Mouse (Mus musculus): ENCODE results near the gene Gstm2. TPM values are rescaled to one million over a fixed set of nuclear protein-coding genes. Genes with fewer than 3 reads are reported as not detected.

Gstm2 gene
- 4.3 and 5.4 TPM in 2 replicates for polyA plus RNA-seq (2021; fragmentation: Nextera tagmentation)
- long read RNA-seq, experiment 1, partial matches to known transcripts: 0 of 4 reads
- long read RNA-seq, experiment 1, other reads (novel, unspliced or antisense): 1 of 4 reads
- long read RNA-seq, experiment 2, partial matches to known transcripts: 0 of 3 reads
- long read RNA-seq, experiment 2, other reads (novel, unspliced or antisense): 3 of 3 reads

DNA sequence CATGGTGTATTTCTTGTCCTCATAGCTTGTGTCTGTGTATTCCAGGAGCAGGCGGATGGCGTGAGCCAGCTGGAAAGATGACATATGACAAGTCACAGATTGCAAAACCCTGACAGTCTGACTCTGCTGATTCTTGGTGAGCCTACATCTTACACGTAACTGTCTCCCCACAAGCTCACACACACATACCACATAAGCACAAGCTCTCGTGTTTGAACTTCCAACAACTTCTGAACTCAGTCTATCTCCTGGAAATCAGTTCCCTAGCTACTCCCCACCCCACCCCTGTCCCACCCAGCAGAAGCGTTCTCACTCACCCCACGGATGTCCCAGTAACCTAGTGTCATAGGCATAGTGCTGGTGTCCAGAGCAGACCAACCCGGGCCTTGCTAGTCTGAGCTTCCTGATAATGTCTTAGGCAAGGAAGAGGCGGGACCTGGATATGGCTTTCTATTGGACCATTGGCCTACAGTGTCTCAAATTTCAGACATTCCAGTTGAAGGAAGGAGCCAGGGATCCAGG, at the start of gene Gstm2:
Gene Gstm2, minus strand, starts transcription at position 413 of the 522 bp plus-strand sequence.

DNA sequence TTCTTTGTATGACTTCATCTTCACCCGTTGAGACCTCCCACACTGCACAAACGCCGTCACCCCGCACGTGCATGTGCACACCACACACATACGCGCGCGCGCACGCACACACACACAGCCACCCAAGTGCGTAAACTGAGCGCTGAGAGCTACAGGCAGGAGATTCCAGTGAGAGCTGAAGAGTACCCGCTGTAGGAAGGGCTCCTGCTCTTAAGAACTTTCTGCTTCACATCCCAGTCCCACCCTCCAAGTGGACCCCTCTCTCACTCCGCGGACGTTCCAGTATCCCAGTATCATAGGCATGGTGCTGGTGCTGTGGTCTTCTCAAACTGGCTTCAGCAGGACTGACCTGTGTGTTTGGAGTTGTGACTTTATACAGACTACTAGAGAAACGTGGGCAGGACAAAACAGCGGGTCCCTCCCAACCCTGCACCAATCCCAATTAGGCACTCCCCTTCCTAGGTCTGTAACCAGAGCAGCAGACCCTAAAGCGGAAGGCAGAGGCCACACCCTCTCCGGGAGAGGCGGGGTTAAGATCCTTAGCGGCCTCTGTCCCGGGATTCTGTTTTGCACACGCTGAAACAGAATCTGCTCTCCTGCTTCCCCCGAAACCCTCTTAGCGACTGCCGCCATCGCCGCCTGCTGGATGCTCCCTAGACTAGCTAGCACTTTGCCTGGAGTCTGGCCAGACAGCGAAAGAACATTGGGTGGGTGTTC, 31.4 kb upstream of the Gstm2 start, which contains the start of gene Gstm1:
Gene Gstm1, minus strand, starts transcription at position 501 of the 717 bp plus-strand sequence.

DNA sequence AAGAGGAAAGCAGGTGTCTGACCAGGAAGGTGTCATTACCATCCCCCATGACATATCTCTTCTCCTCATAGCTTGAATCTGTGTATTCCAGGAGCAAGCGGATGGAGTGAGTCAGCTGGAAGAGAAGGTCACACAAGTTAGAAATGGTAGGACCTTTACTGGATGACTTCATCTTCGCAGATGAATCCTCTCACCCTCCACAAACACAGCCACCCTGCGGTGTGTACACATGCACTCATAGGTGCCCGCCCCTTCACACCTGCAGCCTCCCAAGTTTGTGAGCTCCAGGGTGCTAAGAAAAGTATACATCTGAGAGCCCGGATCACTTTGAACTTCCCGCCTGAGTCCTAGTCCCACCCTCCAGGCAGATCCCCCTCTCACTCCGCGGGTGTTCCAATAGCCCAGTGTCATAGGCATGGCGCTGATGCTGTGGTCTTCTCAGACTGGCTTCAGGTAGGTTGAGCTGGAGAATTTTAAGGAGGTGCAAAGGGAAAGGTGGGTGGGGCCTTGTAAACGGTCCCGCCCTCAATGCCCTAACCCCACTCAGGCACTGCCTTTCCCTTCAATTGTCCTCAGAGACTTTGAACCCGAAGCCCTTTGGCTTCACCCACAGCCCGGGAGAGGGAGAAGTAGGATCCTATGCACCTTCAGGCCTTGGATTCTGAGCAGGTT, 17.4 kb downstream of the Gstm2 start, which contains the start of gene Gstm3:
Gene Gstm3, minus strand, starts transcription at position 560 of the 672 bp plus-strand sequence.

DNA sequence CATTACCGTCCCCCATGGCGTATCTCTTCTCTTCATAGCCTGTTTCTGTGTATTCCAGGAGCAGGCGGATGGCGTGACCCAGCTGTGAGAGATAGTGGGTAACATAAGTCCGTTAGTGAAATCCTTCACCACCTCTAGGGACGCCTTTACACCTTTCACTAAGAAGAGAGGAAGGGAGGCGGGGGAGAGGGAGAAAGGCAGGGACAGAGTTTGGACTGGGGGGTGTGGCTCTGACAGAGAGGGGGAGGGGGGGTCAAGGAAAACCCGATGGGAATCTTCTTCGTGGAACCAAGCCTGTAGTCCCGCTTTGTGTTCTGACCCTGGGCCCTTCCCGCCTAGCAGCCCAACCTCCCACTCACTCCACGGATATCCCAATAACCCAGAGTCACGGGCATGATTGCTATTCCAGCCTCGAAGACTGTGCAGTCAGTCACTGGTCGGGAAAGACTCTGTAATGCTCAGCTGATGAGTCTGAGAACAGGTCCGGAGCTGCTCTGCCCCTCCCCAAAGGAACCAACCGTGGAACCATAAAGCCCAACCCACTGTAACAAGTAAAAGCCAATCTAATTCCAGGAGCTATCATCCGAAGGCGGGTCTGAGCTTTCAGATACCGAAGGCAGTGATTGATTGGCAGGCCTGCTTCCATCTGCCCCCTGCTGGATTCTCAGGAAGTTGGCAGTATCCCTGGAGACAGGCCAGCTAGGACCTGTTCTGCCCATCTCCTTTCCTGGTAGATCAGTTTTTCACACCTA, 42.8 kb downstream of the Gstm2 start, which contains the start of gene Gstm6:
Gene Gstm6, minus strand, starts transcription at position 511 of the 752 bp plus-strand sequence.

Other genes with a start within 250 kb of the Gstm2 start
- 2.2 and 3.8 TPM in 2 replicates for gene Csf1, start 226.0 kb downstream of the Gstm2 start, polyA plus RNA-seq (2021; fragmentation: Nextera tagmentation)
- not detected in 2 replicates for gene Eps8l3, start 109.2 kb downstream of the Gstm2 start, polyA plus RNA-seq (2021; fragmentation: Nextera tagmentation)
- 302 and 421 TPM in 2 replicates for gene Gstm5, start 90.6 kb downstream of the Gstm2 start, polyA plus RNA-seq (2021; fragmentation: Nextera tagmentation)
- 32.2 and 40.5 TPM in 2 replicates for gene Gstm7, start 54.6 kb downstream of the Gstm2 start, polyA plus RNA-seq (2021; fragmentation: Nextera tagmentation)
- gene Gstm6, start 42.7 kb downstream of the Gstm2 start, polyA plus RNA-seq (2021; fragmentation: Nextera tagmentation): 6.7 and 7.0 TPM in 2 replicates
- gene Gstm3, start 17.2 kb downstream of the Gstm2 start, polyA plus RNA-seq (2021; fragmentation: Nextera tagmentation): not detected in 2 replicates
- gene Gstm1, start 31.5 kb upstream of the Gstm2 start, polyA plus RNA-seq (2021; fragmentation: Nextera tagmentation): 444 and 459 TPM in 2 replicates
- 17.6 and 19.8 TPM in 2 replicates for gene Gstm4, start 58.4 kb upstream of the Gstm2 start, polyA plus RNA-seq (2021; fragmentation: Nextera tagmentation)
- gene Ampd2, start 100.2 kb upstream of the Gstm2 start, polyA plus RNA-seq (2021; fragmentation: Nextera tagmentation): 19.0 and 24.4 TPM in 2 replicates
- gene Gnat2, start 106.3 kb upstream of the Gstm2 start, polyA plus RNA-seq (2021; fragmentation: Nextera tagmentation): 0.16 TPM in 1 of 2 replicates, not detected in the other
- 15.2 and 20.7 TPM in 2 replicates for gene Gnai3, start 159.7 kb upstream of the Gstm2 start, polyA plus RNA-seq (2021; fragmentation: Nextera tagmentation)
- gene Gpr61, start 168.4 kb upstream of the Gstm2 start, polyA plus RNA-seq (2021; fragmentation: Nextera tagmentation): 4.2 and 6.9 TPM in 2 replicates
- 7.0 and 28.0 TPM in 2 replicates for gene Amigo1, start 199.9 kb upstream of the Gstm2 start, polyA plus RNA-seq (2021; fragmentation: Nextera tagmentation)
- gene Cyb561d1, start 214.8 kb upstream of the Gstm2 start, polyA plus RNA-seq (2021; fragmentation: Nextera tagmentation): 5.7 TPM in 2 replicates
- gene Atxn7l2, start 224.5 kb upstream of the Gstm2 start, polyA plus RNA-seq (2021; fragmentation: Nextera tagmentation): 4.3 and 6.9 TPM in 2 replicates
- 0.49 and 2.2 TPM in 2 replicates for gene Sypl2, start 240.2 kb upstream of the Gstm2 start, polyA plus RNA-seq (2021; fragmentation: Nextera tagmentation)